Mouse (Mus musculus) heart, postnatal 0 days (tissue): ENCODE measurements around the gene Lyrm7. TPM values are rescaled to one million over a fixed set of nuclear protein-coding genes. Genes with fewer than 3 reads are reported as not detected.
A peak's percentile ranks its signal among the peaks of the same experiment; 100 is the strongest.

Experiments
- ATAC-seq: fragments of 200-750 bp; cut with Nextera tagmentation; 2 replicates; pipeline ENCODE4 v1.8.0; 2017; ENCODE audit warnings: low read depth, moderate number of reproducible peaks, moderate library complexity; ENCODE audit not compliant: insufficient read depth
- DNase-seq: peaks from one replicate; pipeline ENCODE4 v3.0.0-alpha.2; 2016; ENCODE audit warnings: low spot score
- H3K27ac ChIP-seq: fragments of 300-500 bp; sonication (generic); 2 replicates; pipeline ENCODE4 v1.5.1; 2014; ENCODE audit warnings: low read depth, mild to moderate bottlenecking
- H3K27me3 ChIP-seq: fragments of 300-500 bp; sonication (generic); 2 replicates; pipeline ENCODE4 v1.6.1; 2014; ENCODE audit warnings: low read length, mixed read lengths; ENCODE audit not compliant: control insufficient read depth, insufficient read depth
- H3K36me3 ChIP-seq: fragments of 300-500 bp; sonication (generic); replicated peaks from 2 replicates; pipeline ENCODE4 v1.6.1; 2014; ENCODE audit warnings: low read length, mixed read lengths; ENCODE audit not compliant: control insufficient read depth, insufficient read depth
- H3K4me1 ChIP-seq: fragments of 300-500 bp; sonication (generic); 2 replicates; pipeline ENCODE4 v1.6.1; 2014; ENCODE audit warnings: antibody characterized with exemption; ENCODE audit not compliant: control insufficient read depth, insufficient read depth
- H3K4me2 ChIP-seq: fragments of 300-500 bp; sonication (generic); 2 replicates; pipeline ENCODE4 v1.6.1; 2014; ENCODE audit warnings: low read depth, mild to moderate bottlenecking, low read length, moderate library complexity
- H3K4me3 ChIP-seq: fragments of 300-500 bp; sonication (generic); 2 replicates; pipeline ENCODE4 v1.5.1; 2014; ENCODE audit warnings: low read depth, low read length
- H3K9ac ChIP-seq: fragments of 300-500 bp; sonication (generic); replicated peaks from 2 replicates; pipeline ENCODE4 v1.6.1; 2014; ENCODE audit warnings: low read depth, low read length, mixed read lengths
- H3K9me3 ChIP-seq: fragments of 300-500 bp; sonication (generic); replicated peaks from 2 replicates; pipeline ENCODE4 v1.6.1; 2016; ENCODE audit warnings: low read length; ENCODE audit not compliant: control insufficient read depth
- CTCF ChIP-seq: IDR thresholded peaks from 2 replicates; pipeline ENCODE4 v1.5.1; 2016; ENCODE audit warnings: antibody characterized with exemption, control low read depth, low read depth
- EP300 ChIP-seq: IDR thresholded peaks from 2 replicates; pipeline ENCODE4 v1.6.1; 2016; ENCODE audit warnings: antibody characterized with exemption, low read depth
- WGBS: fragments of 180-500 bp; shearing (Covaris S2); extraction: QIAGEN DNeasy Blood & Tissue Kit; methylation state at CpG from one replicate; pipeline ENCODE4 v1.1.7; 2014; 5-methylcytosine and 5-hydroxymethylcytosine counted together
- polyA plus RNA-seq: library from polyadenylated mRNA; unstranded; fragments of >200 nt; fragmentation: Nextera tagmentation; extraction: Ambion mirVana; gene quantifications from 2 replicates; pipeline ENCODE4 v1.2.1, GENCODE M21; 2015
- total RNA-seq: library from RNA; depleted of rRNA; stranded (reverse); fragments of >200 nt; gene quantifications from 2 replicates; pipeline ENCODE4 v1.2.3, GENCODE M21; 2014; ENCODE audit warnings: low replicate concordance

Gene Lyrm7
- total and polyA plus RNA-seq, 2 experiments from 2014 or later = 4.5 to 20.2 TPM

DNA sequence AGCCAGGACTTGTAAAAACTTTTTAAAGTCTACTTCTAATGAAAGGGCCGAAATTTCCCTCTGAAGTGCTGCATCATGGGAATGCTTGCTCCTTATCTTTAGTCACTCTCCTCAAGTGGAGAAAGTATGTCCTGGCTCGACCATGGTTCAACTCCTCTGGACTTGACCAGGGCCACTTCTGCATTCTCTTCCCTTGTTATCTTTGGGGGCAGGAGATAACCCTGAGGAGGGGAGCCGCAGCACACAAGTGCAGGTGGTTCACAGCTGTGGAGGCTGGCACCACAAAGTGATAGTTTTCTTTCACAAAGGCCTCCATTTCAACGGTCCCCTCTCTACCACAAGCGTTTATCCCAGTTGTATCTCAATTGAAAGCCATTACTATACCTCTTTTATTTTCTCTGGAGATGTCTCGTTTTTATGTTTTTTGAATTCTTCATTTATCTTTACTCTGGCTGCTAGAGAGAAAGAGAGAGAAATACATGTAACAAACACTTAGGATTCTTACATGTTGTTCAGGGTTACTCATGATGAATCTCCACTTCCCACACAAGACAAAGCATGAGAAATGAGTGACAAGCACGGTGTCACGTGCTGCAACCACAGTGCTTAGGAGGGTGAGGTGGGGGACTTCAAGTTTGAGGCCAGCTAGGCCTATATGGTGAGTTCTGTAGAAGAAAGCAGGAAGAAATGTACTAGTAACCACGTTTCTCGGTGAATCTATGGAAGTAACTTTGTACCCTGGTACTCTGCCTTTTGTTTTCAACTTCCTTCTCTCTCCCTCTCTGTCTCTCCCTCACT lies 10.6 kb downstream of the Lyrm7 start:
- Histone ChIP-seq H3K36me3 (no peaks in the 10 kb centered on the region), H3K9ac (no peak overlapping the region), H3K4me1 (peaks cover 11% of the 10 kb centered on the region), H3K4me2 (no peak overlapping the region), H3K4me3 (no peak overlapping the region), H3K27me3 (no peaks in the 10 kb centered on the region), H3K27ac (peak overlapping the region; percentile 36; the same call in 1 of the 2 replicates), H3K9me3 (no peaks in the 10 kb centered on the region)
- TF ChIP-seq EP300 (no peak), CTCF (no peak)
- WGBS = 42% methylated on average over 10 of the region's 10 CpGs
- DNase-seq (no peak), ATAC-seq (no peak)

DNA sequence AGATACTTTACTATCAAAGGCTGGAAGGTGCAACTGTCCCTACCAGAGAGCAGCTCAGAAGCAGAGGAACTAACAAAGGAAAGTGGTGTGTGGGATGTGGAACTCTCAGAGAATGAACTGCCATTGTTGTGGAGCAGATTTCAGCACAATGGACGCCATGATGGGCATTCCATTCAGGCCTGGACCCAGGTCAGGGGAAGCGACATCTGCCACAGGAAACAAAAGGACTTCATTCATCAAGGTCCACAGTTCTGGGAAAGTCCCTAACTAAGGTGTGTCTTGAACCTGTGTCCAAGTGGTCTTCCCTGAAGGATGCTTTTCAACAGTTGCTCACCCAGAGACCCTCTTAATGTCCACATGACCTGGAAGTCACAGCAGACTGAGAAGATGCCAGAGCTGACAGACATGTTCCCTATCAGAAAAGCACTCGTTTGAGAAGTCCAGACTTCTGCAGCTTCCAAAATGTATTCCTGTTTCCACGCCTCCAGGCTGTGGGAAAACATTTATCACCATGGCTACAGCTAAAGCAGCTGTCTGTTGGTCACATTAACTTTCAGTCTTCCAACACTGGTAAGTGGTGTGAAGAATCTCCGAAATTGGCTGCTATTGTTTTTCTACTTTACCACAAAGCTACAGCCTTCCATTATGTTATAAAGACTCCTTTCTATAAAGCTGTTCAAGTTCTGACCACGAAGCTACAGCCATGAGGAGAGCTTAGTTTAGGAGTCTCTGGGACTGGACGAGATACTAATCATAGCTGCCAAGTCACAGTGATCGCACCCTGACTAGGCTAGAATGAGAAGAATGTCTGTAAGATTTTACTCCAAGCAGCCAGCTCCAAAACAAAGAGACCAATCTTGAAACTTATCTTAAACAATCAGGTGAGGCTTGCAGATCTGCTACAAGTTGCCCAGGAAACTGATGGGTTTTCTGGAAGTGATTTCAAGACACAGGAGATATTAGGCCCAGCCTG lies 15.0 kb downstream of the Lyrm7 start:
- Histone ChIP-seq H3K4me1 (peaks cover 15% of the 10 kb centered on the region), H3K27me3 (no peaks in the 10 kb centered on the region), H3K36me3 (no peaks in the 10 kb centered on the region), H3K9me3 (no peaks in the 10 kb centered on the region), H3K4me3 (no peak overlapping the region), H3K27ac (peak overlapping the region; percentile 40; the same call in 1 of the 2 replicates), H3K9ac (no peak overlapping the region), H3K4me2 (no peak overlapping the region)
- no peak for TF ChIP-seq EP300
- no peak for TF ChIP-seq CTCF
- ATAC-seq (no peak), DNase-seq (no peak)
- 49% methylated on average over 8 of the region's 8 CpGs for WGBS

DNA sequence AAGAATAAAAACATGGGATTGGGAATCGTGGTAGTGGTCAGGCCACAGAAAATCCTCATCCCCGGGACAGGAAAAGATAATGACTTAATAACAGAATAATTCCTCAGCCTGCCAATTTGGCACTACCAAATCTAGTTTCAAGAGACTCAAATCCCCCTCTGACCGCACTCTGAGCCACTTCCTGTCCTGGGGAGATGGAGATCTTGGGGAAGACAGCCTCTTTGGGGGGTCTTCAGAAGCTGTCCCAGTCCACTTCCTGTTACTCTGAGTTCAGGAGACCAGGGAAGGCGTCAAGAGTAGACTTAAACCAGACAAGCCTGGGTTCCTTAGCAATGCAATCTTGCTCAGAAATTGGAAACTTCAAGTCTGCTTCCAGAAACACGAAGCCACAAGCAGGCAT lies 15.8 kb downstream of the Lyrm7 start:
- ATAC-seq = no peak
- Histone ChIP-seq H3K4me1 (peaks cover 9% of the 10 kb centered on the region), H3K27me3 (no peaks in the 10 kb centered on the region), H3K9ac (no peak overlapping the region), H3K9me3 (no peaks in the 10 kb centered on the region), H3K27ac (peak overlapping the region; percentile 40), H3K4me2 (no peak overlapping the region), H3K36me3 (no peaks in the 10 kb centered on the region), H3K4me3 (no peak overlapping the region)
- no peak for DNase-seq
- no peak for TF ChIP-seq EP300
- no peak for TF ChIP-seq CTCF
- WGBS = 55% methylated on average over 5 of the region's 5 CpGs

DNA sequence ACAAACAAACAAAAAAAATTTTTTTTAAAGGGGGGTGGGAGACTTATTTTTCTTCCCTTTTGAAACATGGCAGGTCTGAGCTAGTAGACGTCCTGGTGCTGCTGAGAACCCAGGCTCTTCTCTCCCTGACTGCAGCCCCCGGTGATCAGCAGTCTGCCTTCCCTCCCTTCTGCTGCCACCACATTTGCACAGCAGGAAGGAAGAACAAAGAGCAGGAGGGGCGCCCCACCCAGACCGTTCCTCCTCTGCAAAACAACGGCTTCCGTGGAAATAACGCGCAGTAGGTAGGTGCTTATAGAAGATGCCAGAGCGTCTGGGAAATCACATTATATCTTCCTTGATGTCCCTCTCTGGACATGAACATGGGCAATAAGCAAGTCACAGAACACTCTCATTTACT lies 16.3 kb downstream of the Lyrm7 start:
- WGBS = 60% methylated on average over 9 of the region's 9 CpGs
- no peak for ATAC-seq
- H3K27ac ChIP-seq = peak overlapping the region; percentile 40

DNA sequence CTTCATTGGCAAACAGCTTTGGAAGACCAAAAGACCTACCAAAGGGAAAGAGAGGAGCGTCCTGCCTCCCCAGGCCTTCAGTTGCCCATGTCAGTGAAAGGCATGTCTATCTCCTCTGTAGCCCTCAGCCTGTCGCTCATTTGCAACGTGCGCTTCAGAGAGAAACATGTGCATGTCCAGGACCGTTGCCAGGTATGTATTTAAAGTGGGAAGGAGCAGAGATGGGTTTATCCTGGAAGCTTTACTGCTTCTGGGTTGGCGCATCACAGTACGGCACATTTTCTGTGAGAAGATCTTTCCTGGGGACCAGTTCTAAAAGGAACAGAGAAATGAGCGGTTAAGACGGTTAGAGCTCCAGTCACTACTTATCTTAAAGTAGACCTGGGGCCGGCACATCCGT lies 19.8 kb downstream of the Lyrm7 start:
- Histone ChIP-seq H3K4me1 (peaks cover 8% of the 10 kb centered on the region; the same call in 1 of the 2 replicates), H3K9ac (no peak overlapping the region), H3K4me2 (no peak overlapping the region), H3K36me3 (no peaks in the 10 kb centered on the region), H3K9me3 (no peaks in the 10 kb centered on the region), H3K4me3 (no peak overlapping the region), H3K27me3 (no peaks in the 10 kb centered on the region), H3K27ac (no peak overlapping the region)
- no peak for TF ChIP-seq EP300
- TF ChIP-seq CTCF = no peak
- WGBS = 83% methylated on average over 11 of the region's 11 CpGs
- ATAC-seq = no peak
- DNase-seq = no peak

More for the DNA sequence above, 16.3 kb downstream of the Lyrm7 start:
- Histone ChIP-seq H3K27me3 (no peaks in the 10 kb centered on the region), H3K36me3 (no peaks in the 10 kb centered on the region), H3K9me3 (no peaks in the 10 kb centered on the region), H3K9ac (no peak overlapping the region), H3K4me1 (peaks cover 8% of the 10 kb centered on the region; the same call in 1 of the 2 replicates), H3K4me3 (no peak overlapping the region), H3K4me2 (no peak overlapping the region)
- no peak for TF ChIP-seq EP300
- no peak for TF ChIP-seq CTCF
- DNase-seq = no peak
